Mouse (Mus musculus) intestine, embryonic 14.5 days (tissue): ENCODE results near the gene Uchl3. TPM values are rescaled to one million over a fixed set of nuclear protein-coding genes. Genes with fewer than 3 reads are reported as not detected.

Source experiments
- ATAC-seq: fragments of 200-750 bp; cut with Nextera tagmentation; replicated peaks from 2 replicates; pipeline ENCODE4 v1.8.0; 2017; ENCODE audit warnings: low read depth, moderate number of reproducible peaks, moderate TSS enrichment, moderate library complexity; ENCODE audit not compliant: low FRiP score, low TSS enrichment
- DNase-seq: peaks from one replicate; pipeline ENCODE4 v3.0.0-alpha.2; 2018; ENCODE audit warnings: low spot score
- H3K27ac ChIP-seq: fragments of 300-500 bp; sonication (generic); 2 replicates; pipeline ENCODE4 v1.5.1; 2014; ENCODE audit warnings: low read depth, mild to moderate bottlenecking, control low read depth
- H3K27me3 ChIP-seq: fragments of 300-500 bp; sonication (generic); replicated peaks from 2 replicates; pipeline ENCODE4 v1.6.1; 2014; ENCODE audit warnings: low read length, control low read depth; ENCODE audit not compliant: control insufficient read depth, insufficient read depth
- H3K36me3 ChIP-seq: fragments of 300-500 bp; sonication (generic); 2 replicates; pipeline ENCODE4 v1.6.1; 2014; ENCODE audit warnings: low read length, control low read depth; ENCODE audit not compliant: control insufficient read depth, insufficient read depth
- H3K4me1 ChIP-seq: fragments of 300-500 bp; sonication (generic); replicated peaks from 2 replicates; pipeline ENCODE4 v1.6.1; 2014; ENCODE audit warnings: low read length, control low read depth, mixed read lengths; ENCODE audit not compliant: control insufficient read depth, insufficient read depth
- H3K4me2 ChIP-seq: fragments of 300-500 bp; sonication (generic); 2 replicates; pipeline ENCODE4 v1.6.1; 2014; ENCODE audit warnings: low read length
- H3K4me3 ChIP-seq: fragments of 300-500 bp; sonication (generic); 2 replicates; pipeline ENCODE4 v1.5.1; 2014; ENCODE audit warnings: low read depth, low read length, control low read depth, mixed read lengths
- H3K9ac ChIP-seq: fragments of 300-500 bp; sonication (generic); 2 replicates; pipeline ENCODE4 v1.6.1; 2014; ENCODE audit warnings: mild to moderate bottlenecking, low read length
- H3K9me3 ChIP-seq: fragments of 300-500 bp; sonication (generic); 2 replicates; pipeline ENCODE4 v1.6.1; 2016; ENCODE audit warnings: low read length, control low read depth; ENCODE audit not compliant: control insufficient read depth
- WGBS: fragments of 180-500 bp; shearing (Covaris S2); extraction: QIAGEN DNeasy Blood & Tissue Kit; methylation state at CpG from one replicate; pipeline ENCODE4 v1.1.7; 2014; 5-methylcytosine and 5-hydroxymethylcytosine counted together
- polyA plus RNA-seq: library from polyadenylated mRNA; unstranded; fragments of >200 nt; fragmentation: Nextera tagmentation; extraction: Ambion mirVana; gene quantifications from 2 replicates; pipeline ENCODE4 v1.2.1, GENCODE M21; 2014

Gene Uchl3
- polyA plus RNA-seq, 1 experiment from 2014 or later = 154 TPM

GRCm38 (mm10) chr14:101617680-101618079, 36.1 kb upstream of the Uchl3 start:
- Histone ChIP-seq H3K4me2 (no peak overlapping the region), H3K9ac (no peak overlapping the region), H3K36me3 (no peaks in the 10 kb centered on the region), H3K27me3 (no peaks in the 10 kb centered on the region), H3K27ac (no peak overlapping the region), H3K9me3 (no peaks in the 10 kb centered on the region), H3K4me1 (no peaks in the 10 kb centered on the region), H3K4me3 (no peak overlapping the region)
- ATAC-seq (no peak), DNase-seq (no peak)
- 90% methylated on average over 5 of the region's 5 CpGs for WGBS

GRCm38 (mm10) chr14:101630548-101630947, 23.2 kb upstream of the Uchl3 start:
- Histone ChIP-seq H3K27me3 (no peaks in the 10 kb centered on the region), H3K9ac (no peak overlapping the region), H3K4me1 (no peaks in the 10 kb centered on the region), H3K27ac (no peak overlapping the region), H3K4me2 (no peak overlapping the region), H3K36me3 (peaks cover 28% of the 10 kb centered on the region), H3K9me3 (no peaks in the 10 kb centered on the region), H3K4me3 (no peak overlapping the region)
- ATAC-seq (no peak), DNase-seq (no peak)
- WGBS = 86% methylated on average over 2 of the region's 2 CpGs

- H3K27me3 ChIP-seq = no peaks in the 10 kb centered on the region
- H3K4me3 ChIP-seq = no peak overlapping the region
- no peaks in the 10 kb centered on the region; the same call in 1 of the 2 replicates for H3K4me1 ChIP-seq
- DNase-seq (no peak), ATAC-seq (no peak)
- no peak overlapping the region for H3K4me2 ChIP-seq
- H3K36me3 ChIP-seq = peaks cover 28% of the 10 kb centered on the region
- WGBS = 96% methylated on average over 1 of the region's 1 CpGs
- H3K9me3 ChIP-seq = no peaks in the 10 kb centered on the region
- H3K27ac ChIP-seq = no peak overlapping the region
- no peak overlapping the region for H3K9ac ChIP-seq
Observed at GRCm38 (mm10) chr14:101635765-101636164, 18.0 kb upstream of the Uchl3 start.

- no peak overlapping the region for H3K9ac ChIP-seq
- DNase-seq = no peak
- no peaks in the 10 kb centered on the region for H3K9me3 ChIP-seq
- WGBS = 92% methylated on average over 6 of the region's 6 CpGs
- no peak for ATAC-seq
- no peak overlapping the region for H3K27ac ChIP-seq
- H3K4me1 ChIP-seq = no peaks in the 10 kb centered on the region; the same call in 1 of the 2 replicates
- peaks cover 25% of the 10 kb centered on the region for H3K36me3 ChIP-seq
- H3K27me3 ChIP-seq = no peaks in the 10 kb centered on the region
- H3K4me3 ChIP-seq = no peak overlapping the region
- H3K4me2 ChIP-seq = no peak overlapping the region
Observed at GRCm38 (mm10) chr14:101637381-101637780, 16.4 kb upstream of the Uchl3 start.

- no peaks in the 10 kb centered on the region for H3K27me3 ChIP-seq
- ATAC-seq (peak; percentile 97), DNase-seq (peak; percentile 97)
- H3K4me3 ChIP-seq = peak within 1 kb of the TSS; percentile 85
- peak within 1 kb of the TSS; percentile 69 for H3K9ac ChIP-seq
- H3K36me3 ChIP-seq = peaks cover 3% of the 10 kb centered on the region; the same call in 1 of the 2 replicates
- H3K4me1 ChIP-seq = no peaks in the 10 kb centered on the region; the same call in 1 of the 2 replicates
- peak within 1 kb of the TSS; percentile 83 for H3K4me2 ChIP-seq
- 0% methylated on average over 39 of the region's 39 CpGs for WGBS
- H3K9me3 ChIP-seq = no peaks in the 10 kb centered on the region
- H3K27ac ChIP-seq = peak within 1 kb of the TSS; percentile 83
Observed at GRCm38 (mm10) chr14:101640153-101640843, 13.5 kb upstream of the Uchl3 start, which contains the start of gene Commd6. TSS of gene Commd6 (minus strand) at chr14:101640686.

- Histone ChIP-seq H3K27ac (no peak overlapping the region), H3K4me2 (no peak overlapping the region), H3K9ac (no peak overlapping the region), H3K27me3 (no peaks in the 10 kb centered on the region), H3K4me1 (no peaks in the 10 kb centered on the region), H3K9me3 (no peaks in the 10 kb centered on the region), H3K36me3 (no peaks in the 10 kb centered on the region), H3K4me3 (no peak overlapping the region)
- DNase-seq = no peak
- no peak for ATAC-seq
- WGBS = 77% methylated on average over 1 of the region's 1 CpGs
Observed at GRCm38 (mm10) chr14:101644948-101645347, 8.8 kb upstream of the Uchl3 start.

- Histone ChIP-seq H3K27me3 (no peaks in the 10 kb centered on the region), H3K36me3 (no peaks in the 10 kb centered on the region), H3K4me3 (no peak overlapping the region), H3K27ac (no peak overlapping the region), H3K9me3 (no peaks in the 10 kb centered on the region), H3K9ac (no peak overlapping the region), H3K4me2 (no peak overlapping the region), H3K4me1 (0 out of 2 replicates have a peak, but pooled peaks cover 5% of the 10 kb centered on the region)
- no peak for ATAC-seq
- 89% methylated on average over 4 of the region's 4 CpGs for WGBS
- DNase-seq = no peak
Observed at GRCm38 (mm10) chr14:101650551-101650950, 3.2 kb upstream of the Uchl3 start.

- 0 out of 2 replicates have a peak, but pooled peaks cover 5% of the 10 kb centered on the region for H3K4me1 ChIP-seq
- H3K9ac ChIP-seq = no peak overlapping the region
- H3K36me3 ChIP-seq = no peaks in the 10 kb centered on the region
- no peak overlapping the region for H3K4me2 ChIP-seq
- H3K27me3 ChIP-seq = no peaks in the 10 kb centered on the region
- H3K9me3 ChIP-seq = no peaks in the 10 kb centered on the region
- DNase-seq = no peak
- no peak overlapping the region for H3K4me3 ChIP-seq
- no peak overlapping the region for H3K27ac ChIP-seq
- ATAC-seq = no peak
- 91% methylated on average over 6 of the region's 6 CpGs for WGBS
Observed at GRCm38 (mm10) chr14:101652571-101652970, 1.2 kb upstream of the Uchl3 start.

GRCm38 (mm10) chr14:101654526-101654909, 751 bp downstream of the Uchl3 start:
- H3K27ac ChIP-seq = no peak overlapping the region
- H3K9me3 ChIP-seq = no peaks in the 10 kb centered on the region
- no peaks in the 10 kb centered on the region for H3K27me3 ChIP-seq
- 0 out of 2 replicates have a peak, but pooled peaks cover 5% of the 10 kb centered on the region for H3K4me1 ChIP-seq
- DNase-seq (no peak), ATAC-seq (no peak; the same call in 1 of the 2 replicates)
- H3K9ac ChIP-seq = peak overlapping the region; percentile 74
- peak overlapping the region; percentile 91 for H3K4me2 ChIP-seq
- H3K4me3 ChIP-seq = peak overlapping the region; percentile 97
- no peaks in the 10 kb centered on the region for H3K36me3 ChIP-seq
- under 1% methylated on average over 10 of the region's 10 CpGs for WGBS
